Mouse (Mus musculus): Measurements from ENCODE around the gene Scn8a. TPM values are rescaled to one million over a fixed set of nuclear protein-coding genes. Genes with fewer than 3 reads are reported as not detected.

Scn8a gene
- polyA plus RNA-seq, 1 experiment: 0.45 TPM

DNA sequence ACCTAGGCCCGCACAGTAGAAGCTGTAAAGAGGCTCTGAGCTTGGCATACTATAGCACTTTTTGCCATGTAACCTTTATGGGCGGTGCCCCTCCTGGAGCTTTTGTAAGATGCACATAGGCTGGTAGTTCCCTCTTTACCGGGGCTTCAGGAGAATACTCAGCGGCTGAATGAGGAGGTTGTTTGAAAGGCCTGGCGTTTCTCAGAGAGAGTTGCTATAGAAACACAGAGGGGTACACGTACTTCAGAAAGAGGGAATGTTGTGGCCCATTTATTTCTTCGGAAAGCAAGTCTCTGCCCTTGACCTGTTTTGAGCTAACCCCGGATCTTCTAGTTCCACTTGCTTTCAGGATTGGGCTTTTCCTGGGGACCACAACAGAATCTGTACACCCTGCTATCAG is 83.2 kb downstream of the Scn8a start:
- Histone ChIP-seq H3K36me3 (ENCODE audit: control insufficient read depth, insufficient read depth, low read length) (no peaks in the 10 kb centered on the region), H3K4me3 (ENCODE audit: insufficient read depth, low read depth, low read length) (no peak overlapping the region), H3K4me1 (ENCODE audit: control insufficient read depth, insufficient read depth, low read length) (no peaks in the 10 kb centered on the region), H3K27ac (ENCODE audit: insufficient read depth, low read depth, low read length) (no peak overlapping the region), H3K27me3 (replicated peaks; ENCODE audit: control insufficient read depth, insufficient read depth, low read length) (no peaks in the 10 kb centered on the region)
- 58% methylated on average over 8 of the region's 8 CpGs for WGBS
- no peak for DNase-seq
- no peak for TF ChIP-seq CTCF (conservative IDR thresholded peaks at IDR 0.05; ENCODE audit: insufficient read depth, insufficient read length, low read depth, low read length)
- TF ChIP-seq POLR2A (IDR thresholded peaks at IDR 0.05; ENCODE audit: low read depth, low read length): no peak

DNA sequence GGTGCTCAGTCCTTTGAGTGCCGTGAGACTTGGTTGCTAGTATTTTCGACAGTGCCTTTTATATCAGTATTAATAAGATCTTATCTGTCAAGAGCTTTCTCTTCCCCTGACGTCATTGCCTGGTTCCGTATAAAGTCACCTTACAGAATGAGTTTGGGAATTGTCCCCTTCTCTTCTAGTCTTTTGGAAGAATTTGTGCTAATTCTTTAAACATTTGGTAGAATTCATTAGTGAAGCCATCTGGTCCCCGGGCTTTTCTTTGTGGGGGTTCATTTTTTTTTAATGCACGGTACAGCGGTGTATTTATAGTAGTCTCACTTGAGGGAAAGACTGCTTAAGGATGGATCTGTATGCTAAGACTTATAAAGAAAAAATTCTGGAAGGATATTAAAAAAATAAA is 84.3 kb downstream of the Scn8a start:
- Histone ChIP-seq H3K27ac (ENCODE audit: insufficient read depth, low read depth, low read length) (no peak overlapping the region), H3K36me3 (ENCODE audit: control insufficient read depth, insufficient read depth, low read length) (no peaks in the 10 kb centered on the region), H3K4me1 (ENCODE audit: control insufficient read depth, insufficient read depth, low read length) (no peaks in the 10 kb centered on the region), H3K4me3 (ENCODE audit: insufficient read depth, low read depth, low read length) (no peak overlapping the region), H3K27me3 (replicated peaks; ENCODE audit: control insufficient read depth, insufficient read depth, low read length) (no peaks in the 10 kb centered on the region)
- no peak for DNase-seq
- WGBS: 85% methylated on average over 7 of the region's 7 CpGs
- TF ChIP-seq POLR2A (IDR thresholded peaks at IDR 0.05; ENCODE audit: low read depth, low read length) (no peak), CTCF (conservative IDR thresholded peaks at IDR 0.05; ENCODE audit: insufficient read depth, insufficient read length, low read depth, low read length) (no peak)

DNA sequence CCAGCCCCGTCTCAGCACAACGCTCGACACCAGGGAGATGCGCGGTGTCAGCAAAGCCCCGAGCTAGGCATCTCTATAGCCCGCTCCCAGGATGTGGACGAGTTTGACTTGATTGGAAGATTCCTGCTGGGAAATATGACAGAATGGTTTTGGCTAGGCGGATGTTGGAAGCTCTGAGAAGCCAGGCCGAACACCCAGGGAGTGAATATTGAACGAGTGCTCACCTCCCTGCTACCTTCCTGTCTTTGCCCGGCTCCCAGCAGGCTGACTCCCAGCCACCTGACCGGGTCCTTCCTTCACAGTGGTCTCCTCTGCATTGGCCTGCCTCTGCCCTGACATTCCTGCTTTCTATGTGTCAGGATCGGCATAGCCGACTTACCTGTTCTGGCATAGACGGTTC is 85.1 kb downstream of the Scn8a start:
- DNase-seq: no peak
- Histone ChIP-seq H3K27me3 (replicated peaks; ENCODE audit: control insufficient read depth, insufficient read depth, low read length) (no peaks in the 10 kb centered on the region), H3K27ac (ENCODE audit: insufficient read depth, low read depth, low read length) (no peak overlapping the region), H3K4me1 (ENCODE audit: control insufficient read depth, insufficient read depth, low read length) (no peaks in the 10 kb centered on the region), H3K36me3 (ENCODE audit: control insufficient read depth, insufficient read depth, low read length) (no peaks in the 10 kb centered on the region), H3K4me3 (ENCODE audit: insufficient read depth, low read depth, low read length) (no peak overlapping the region)
- WGBS: 84% methylated on average over 16 of the region's 16 CpGs
- TF ChIP-seq POLR2A (IDR thresholded peaks at IDR 0.05; ENCODE audit: low read depth, low read length) (no peak), CTCF (conservative IDR thresholded peaks at IDR 0.05; ENCODE audit: insufficient read depth, insufficient read length, low read depth, low read length) (no peak)

DNA sequence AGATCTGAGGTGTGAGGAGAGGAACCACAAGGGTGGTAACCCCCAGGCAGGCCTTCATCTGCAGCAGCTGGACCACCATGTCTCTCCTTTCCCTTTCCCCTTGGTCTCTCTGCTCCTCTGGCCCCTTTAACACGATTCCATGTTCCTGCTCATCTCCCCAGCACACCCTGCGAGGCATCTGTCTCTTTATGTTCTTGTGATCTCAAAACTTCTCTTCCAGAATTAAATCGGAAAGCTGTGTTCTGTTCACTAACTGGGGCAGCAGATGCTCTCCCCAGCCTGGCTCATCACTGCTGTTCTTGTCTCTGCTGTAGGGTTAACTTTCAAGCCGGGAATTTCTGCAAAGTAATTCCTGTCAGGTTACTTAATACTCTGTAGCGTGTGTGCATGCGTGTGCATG is 91.3 kb downstream of the Scn8a start:
- 86% methylated on average over 6 of the region's 6 CpGs for WGBS
- Histone ChIP-seq H3K27me3 (replicated peaks; ENCODE audit: control insufficient read depth, insufficient read depth, low read length) (no peaks in the 10 kb centered on the region), H3K36me3 (ENCODE audit: control insufficient read depth, insufficient read depth, low read length) (no peaks in the 10 kb centered on the region), H3K27ac (ENCODE audit: insufficient read depth, low read depth, low read length) (no peak overlapping the region), H3K4me3 (ENCODE audit: insufficient read depth, low read depth, low read length) (no peak overlapping the region), H3K4me1 (ENCODE audit: control insufficient read depth, insufficient read depth, low read length) (no peaks in the 10 kb centered on the region)
- TF ChIP-seq POLR2A (IDR thresholded peaks at IDR 0.05; ENCODE audit: low read depth, low read length) (no peak), CTCF (conservative IDR thresholded peaks at IDR 0.05; ENCODE audit: insufficient read depth, insufficient read length, low read depth, low read length) (no peak)
- DNase-seq: no peak

DNA sequence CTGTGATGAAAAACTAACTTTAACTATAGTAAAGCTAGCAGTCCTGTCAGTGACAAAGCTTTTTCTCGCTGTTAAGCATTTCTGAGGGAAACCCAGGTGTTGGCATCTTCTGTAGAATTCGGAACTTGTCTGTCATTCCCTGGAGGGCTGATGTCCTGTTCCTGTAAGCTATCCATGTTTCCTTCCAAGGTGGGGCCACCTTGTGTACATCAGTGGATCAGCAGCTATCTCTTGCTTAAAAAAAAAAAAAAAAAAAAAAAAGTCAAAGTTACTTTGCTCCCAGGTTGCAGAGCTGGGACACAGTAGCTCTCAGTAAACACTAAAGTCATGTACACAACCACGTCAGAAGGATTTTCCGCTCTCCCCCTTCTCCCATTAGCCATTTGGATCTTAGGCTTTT is 91.9 kb downstream of the Scn8a start:
- H3K4me3 ChIP-seq (ENCODE audit: insufficient read depth, low read depth, low read length): no peak overlapping the region
- H3K4me1 ChIP-seq (ENCODE audit: control insufficient read depth, insufficient read depth, low read length): no peaks in the 10 kb centered on the region
- H3K36me3 ChIP-seq (ENCODE audit: control insufficient read depth, insufficient read depth, low read length): no peaks in the 10 kb centered on the region
- 67% methylated on average over 4 of the region's 4 CpGs for WGBS
- no peaks in the 10 kb centered on the region for H3K27me3 ChIP-seq (replicated peaks; ENCODE audit: control insufficient read depth, insufficient read depth, low read length)
- TF ChIP-seq CTCF (conservative IDR thresholded peaks at IDR 0.05; ENCODE audit: insufficient read depth, insufficient read length, low read depth, low read length) (no peak), POLR2A (IDR thresholded peaks at IDR 0.05; ENCODE audit: low read depth, low read length) (no peak)
- no peak for DNase-seq
- no peak overlapping the region for H3K27ac ChIP-seq (ENCODE audit: insufficient read depth, low read depth, low read length)

DNA sequence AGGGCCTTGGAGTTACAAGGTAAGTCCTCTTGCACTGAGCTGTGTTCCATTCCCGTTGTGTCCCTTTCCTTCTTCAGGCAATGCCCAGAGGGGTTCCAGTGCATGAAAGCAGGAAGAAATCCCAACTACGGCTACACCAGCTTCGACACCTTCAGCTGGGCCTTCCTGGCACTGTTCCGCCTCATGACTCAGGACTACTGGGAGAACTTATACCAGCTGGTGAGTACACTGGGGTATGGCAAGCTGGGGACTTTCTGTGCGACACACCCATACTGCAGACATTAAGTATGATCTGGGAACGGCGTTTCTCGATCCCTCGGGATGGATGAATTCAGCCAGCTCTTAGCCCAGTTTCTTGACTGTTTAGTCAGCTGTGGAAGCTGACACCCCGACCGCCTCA is 101.8 kb downstream of the Scn8a start:
- TF ChIP-seq CTCF (conservative IDR thresholded peaks at IDR 0.05; ENCODE audit: insufficient read depth, insufficient read length, low read depth, low read length) (no peak), POLR2A (IDR thresholded peaks at IDR 0.05; ENCODE audit: low read depth, low read length) (no peak)
- Histone ChIP-seq H3K27ac (ENCODE audit: insufficient read depth, low read depth, low read length) (no peak overlapping the region), H3K4me1 (ENCODE audit: control insufficient read depth, insufficient read depth, low read length) (no peaks in the 10 kb centered on the region), H3K4me3 (ENCODE audit: insufficient read depth, low read depth, low read length) (no peak overlapping the region), H3K27me3 (replicated peaks; ENCODE audit: control insufficient read depth, insufficient read depth, low read length) (no peaks in the 10 kb centered on the region), H3K36me3 (ENCODE audit: control insufficient read depth, insufficient read depth, low read length) (no peaks in the 10 kb centered on the region)
- no peak for DNase-seq
- WGBS: 64% methylated on average over 11 of the region's 11 CpGs

DNA sequence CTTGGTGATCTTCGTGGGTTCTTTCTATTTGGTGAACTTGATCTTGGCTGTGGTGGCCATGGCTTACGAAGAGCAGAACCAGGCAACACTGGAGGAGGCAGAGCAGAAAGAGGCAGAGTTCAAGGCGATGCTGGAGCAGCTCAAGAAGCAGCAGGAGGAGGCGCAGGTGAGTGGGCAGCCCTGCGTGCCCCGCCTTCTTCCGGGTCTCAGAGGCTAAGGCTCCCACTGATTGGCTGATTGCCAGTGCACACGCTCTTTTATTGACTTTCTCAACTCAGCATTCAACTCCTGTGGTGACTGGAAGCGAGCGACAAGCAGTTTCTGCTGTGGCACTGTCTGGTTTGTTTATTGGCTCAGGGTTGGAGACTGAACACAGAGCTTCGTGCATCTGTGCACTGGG is 103.1 kb downstream of the Scn8a start:
- H3K4me3 ChIP-seq (ENCODE audit: insufficient read depth, low read depth, low read length): no peak overlapping the region
- no peak overlapping the region for H3K27ac ChIP-seq (ENCODE audit: insufficient read depth, low read depth, low read length)
- DNase-seq: peak; percentile 2
- H3K27me3 ChIP-seq (replicated peaks; ENCODE audit: control insufficient read depth, insufficient read depth, low read length): no peaks in the 10 kb centered on the region
- no peaks in the 10 kb centered on the region for H3K36me3 ChIP-seq (ENCODE audit: control insufficient read depth, insufficient read depth, low read length)
- WGBS: 48% methylated on average over 11 of the region's 11 CpGs
- H3K4me1 ChIP-seq (ENCODE audit: control insufficient read depth, insufficient read depth, low read length): no peaks in the 10 kb centered on the region
- TF ChIP-seq CTCF (conservative IDR thresholded peaks at IDR 0.05; ENCODE audit: insufficient read depth, insufficient read length, low read depth, low read length): no peak
- no peak for TF ChIP-seq POLR2A (IDR thresholded peaks at IDR 0.05; ENCODE audit: low read depth, low read length)

DNA sequence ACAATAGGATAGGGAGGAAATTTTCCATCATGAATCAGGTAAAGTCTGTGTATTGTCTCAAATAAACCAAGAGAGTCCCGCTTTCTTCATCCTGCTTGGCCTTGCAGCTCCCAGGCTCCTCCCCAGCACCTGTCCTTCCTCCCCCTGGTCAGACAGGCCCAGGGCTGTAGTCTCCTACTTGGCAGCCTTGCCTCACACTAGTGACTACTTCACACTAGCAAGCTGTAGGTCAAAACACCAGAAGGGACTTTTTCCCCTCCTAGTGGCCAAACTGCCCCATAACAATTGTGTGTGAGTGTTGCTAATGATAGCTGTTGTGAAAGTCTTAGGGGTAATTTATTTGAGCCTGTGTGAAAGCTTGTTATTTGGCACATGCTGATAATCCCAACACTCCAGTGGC is 105.0 kb downstream of the Scn8a start:
- H3K27me3 ChIP-seq (replicated peaks; ENCODE audit: control insufficient read depth, insufficient read depth, low read length): no peaks in the 10 kb centered on the region
- peak; percentile 12 for DNase-seq

More for the DNA sequence above, 105.0 kb downstream of the Scn8a start:
- Histone ChIP-seq H3K36me3 (ENCODE audit: control insufficient read depth, insufficient read depth, low read length) (no peaks in the 10 kb centered on the region), H3K27ac (ENCODE audit: insufficient read depth, low read depth, low read length) (no peak overlapping the region), H3K4me1 (ENCODE audit: control insufficient read depth, insufficient read depth, low read length) (no peaks in the 10 kb centered on the region), H3K4me3 (ENCODE audit: insufficient read depth, low read depth, low read length) (no peak overlapping the region)
- peak; percentile 20; the same call in 1 of the 2 replicates for TF ChIP-seq CTCF (conservative IDR thresholded peaks at IDR 0.05; ENCODE audit: insufficient read depth, insufficient read length, low read depth, low read length)
- TF ChIP-seq POLR2A (IDR thresholded peaks at IDR 0.05; ENCODE audit: low read depth, low read length): no peak
- 77% methylated on average over 1 of the region's 1 CpGs for WGBS
